Mouse (Mus musculus): ENCODE measurements around the gene Mettl24. TPM values are rescaled to one million over a fixed set of nuclear protein-coding genes. Genes with fewer than 3 reads are reported as not detected.
A peak's percentile ranks its signal among the peaks of the same experiment; 100 is the strongest.
"Not testable (repeated sequence)": the region's sequence is repeated elsewhere in the genome, so short reads cannot be mapped to it uniquely, and the experiment has no call there.

The Mettl24 gene
- polyA plus RNA-seq, 1 experiment, result 0.62 TPM

- WGBS, result 84% methylated on average over 2 of the region's 2 CpGs
- H3K4me1 ChIP-seq (ENCODE audit: control insufficient read depth, insufficient read depth, low read length), result no peaks in the 10 kb centered on the region
- H3K27me3 ChIP-seq (ENCODE audit: control insufficient read depth, insufficient read depth, low read length), result no peaks in the 10 kb centered on the region
- DNase-seq, result no peak
- H3K27ac ChIP-seq (ENCODE audit: insufficient read depth, low read length), result no peak overlapping the region
- H3K4me3 ChIP-seq (replicated peaks; ENCODE audit: insufficient read depth, low read depth, low read length), result no peak overlapping the region
- TF ChIP-seq CTCF (IDR thresholded peaks at IDR 0.05; ENCODE audit: borderline replicate concordance, insufficient read depth, low read depth, low read length) (no peak), POLR2A (IDR thresholded peaks at IDR 0.05; ENCODE audit: borderline replicate concordance, insufficient read depth, low read length) (no peak)
Observed at GRCm38 (mm10) chr10:40777171-40777570, 94.1 kb downstream of the Mettl24 start.

- Histone ChIP-seq H3K27ac (ENCODE audit: insufficient read depth, low read length) (no peak overlapping the region), H3K4me3 (replicated peaks; ENCODE audit: insufficient read depth, low read depth, low read length) (no peak overlapping the region), H3K4me1 (ENCODE audit: control insufficient read depth, insufficient read depth, low read length) (no peaks in the 10 kb centered on the region), H3K27me3 (ENCODE audit: control insufficient read depth, insufficient read depth, low read length) (no peaks in the 10 kb centered on the region)
- TF ChIP-seq CTCF (IDR thresholded peaks at IDR 0.05; ENCODE audit: borderline replicate concordance, insufficient read depth, low read depth, low read length) (no peak), POLR2A (IDR thresholded peaks at IDR 0.05; ENCODE audit: borderline replicate concordance, insufficient read depth, low read length) (no peak)
- no peak for DNase-seq
- 74% methylated on average over 4 of the region's 4 CpGs for WGBS
Observed at GRCm38 (mm10) chr10:40778472-40778871, 95.4 kb downstream of the Mettl24 start.

DNA sequence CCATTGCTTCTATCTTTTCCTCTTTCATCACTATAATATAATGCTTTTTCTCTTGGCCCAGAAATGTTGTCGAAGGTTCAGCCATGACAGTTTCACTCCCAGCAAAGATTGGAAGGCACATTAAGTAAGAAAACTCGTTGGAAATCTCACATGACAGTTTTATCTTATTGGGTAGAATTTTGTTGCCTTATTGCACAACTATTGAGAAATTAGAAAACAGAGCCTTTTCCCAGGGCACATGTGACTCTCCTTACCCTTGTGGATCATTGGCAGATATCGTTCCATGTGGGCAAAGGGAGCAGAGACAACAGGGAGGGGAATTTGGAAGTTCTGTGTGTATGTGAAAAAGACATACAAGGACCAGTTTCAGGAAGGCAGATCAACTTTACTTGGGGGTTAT, 107.3 kb downstream of the Mettl24 start:
- Histone ChIP-seq H3K27ac (ENCODE audit: insufficient read depth, low read length) (no peak overlapping the region), H3K4me1 (ENCODE audit: control insufficient read depth, insufficient read depth, low read length) (no peaks in the 10 kb centered on the region), H3K27me3 (ENCODE audit: control insufficient read depth, insufficient read depth, low read length) (no peaks in the 10 kb centered on the region), H3K4me3 (replicated peaks; ENCODE audit: insufficient read depth, low read depth, low read length) (no peak overlapping the region)
- TF ChIP-seq POLR2A (IDR thresholded peaks at IDR 0.05; ENCODE audit: borderline replicate concordance, insufficient read depth, low read length) (no peak), CTCF (IDR thresholded peaks at IDR 0.05; ENCODE audit: borderline replicate concordance, insufficient read depth, low read depth, low read length) (no peak)
- 75% methylated on average over 3 of the region's 3 CpGs for WGBS
- DNase-seq, result no peak

DNA sequence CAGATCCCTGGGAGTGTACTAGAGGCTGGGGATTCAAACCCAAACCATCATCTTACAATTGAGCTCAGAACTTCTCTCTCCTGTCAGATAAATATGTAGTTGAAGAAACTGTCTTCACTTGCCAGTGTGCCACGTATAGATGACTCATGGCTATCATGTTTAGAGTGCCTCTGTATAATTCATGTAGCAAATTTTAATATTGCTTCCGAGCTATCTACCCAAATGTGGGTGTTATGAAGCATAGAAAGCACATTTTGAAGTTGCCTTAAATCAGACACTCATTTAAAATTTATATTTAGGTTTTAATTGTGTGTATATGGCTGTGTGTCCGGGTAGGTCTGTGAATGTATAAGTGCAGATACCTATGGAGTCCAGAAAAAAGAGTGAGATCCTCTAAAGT, 109.0 kb downstream of the Mettl24 start:
- no peak for DNase-seq
- no peaks in the 10 kb centered on the region for H3K27me3 ChIP-seq (ENCODE audit: control insufficient read depth, insufficient read depth, low read length)
- no peak overlapping the region for H3K27ac ChIP-seq (ENCODE audit: insufficient read depth, low read length)
- no peak overlapping the region for H3K4me3 ChIP-seq (replicated peaks; ENCODE audit: insufficient read depth, low read depth, low read length)
- 82% methylated on average over 3 of the region's 3 CpGs for WGBS
- no peaks in the 10 kb centered on the region for H3K4me1 ChIP-seq (ENCODE audit: control insufficient read depth, insufficient read depth, low read length)
- TF ChIP-seq CTCF (IDR thresholded peaks at IDR 0.05; ENCODE audit: borderline replicate concordance, insufficient read depth, low read depth, low read length) (no peak), POLR2A (IDR thresholded peaks at IDR 0.05; ENCODE audit: borderline replicate concordance, insufficient read depth, low read length) (no peak)

DNA sequence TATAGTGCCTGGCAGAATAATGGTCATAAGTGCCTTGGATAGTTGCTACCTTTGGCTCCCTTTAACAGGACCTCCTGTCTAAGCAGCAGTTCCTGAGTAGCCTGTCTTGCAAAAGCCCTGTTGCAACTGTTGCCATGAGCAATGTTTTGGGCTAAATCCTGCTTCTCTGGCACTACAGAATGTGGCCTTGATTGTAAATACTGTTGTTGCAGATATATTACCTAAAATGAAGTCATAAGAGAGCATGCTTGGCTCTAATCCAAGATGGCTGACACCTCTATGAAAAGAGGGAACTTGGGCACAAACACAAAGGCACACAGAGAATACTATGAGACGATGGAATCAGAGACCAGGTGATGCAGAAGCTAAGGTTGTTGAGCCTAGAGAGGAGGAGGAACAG, 122.1 kb downstream of the Mettl24 start:
- Histone ChIP-seq H3K27ac (ENCODE audit: insufficient read depth, low read length) (no peak overlapping the region), H3K27me3 (ENCODE audit: control insufficient read depth, insufficient read depth, low read length) (no peaks in the 10 kb centered on the region), H3K4me1 (ENCODE audit: control insufficient read depth, insufficient read depth, low read length) (no peaks in the 10 kb centered on the region), H3K4me3 (replicated peaks; ENCODE audit: insufficient read depth, low read depth, low read length) (no peak overlapping the region)
- DNase-seq, result no peak
- no peak for TF ChIP-seq POLR2A (IDR thresholded peaks at IDR 0.05; ENCODE audit: borderline replicate concordance, insufficient read depth, low read length)
- no peak for TF ChIP-seq CTCF (IDR thresholded peaks at IDR 0.05; ENCODE audit: borderline replicate concordance, insufficient read depth, low read depth, low read length)
- 31% methylated on average over 1 of the region's 1 CpGs for WGBS

GRCm38 (mm10) chr10:40806221-40806620, 123.1 kb downstream of the Mettl24 start:
- DNase-seq, result no peak
- no peak overlapping the region for H3K27ac ChIP-seq (ENCODE audit: insufficient read depth, low read length)
- TF ChIP-seq CTCF (IDR thresholded peaks at IDR 0.05; ENCODE audit: borderline replicate concordance, insufficient read depth, low read depth, low read length) (no peak), POLR2A (IDR thresholded peaks at IDR 0.05; ENCODE audit: borderline replicate concordance, insufficient read depth, low read length) (no peak)
- H3K4me3 ChIP-seq (replicated peaks; ENCODE audit: insufficient read depth, low read depth, low read length), result no peak overlapping the region
- 88% methylated on average over 4 of the region's 4 CpGs for WGBS
- H3K27me3 ChIP-seq (ENCODE audit: control insufficient read depth, insufficient read depth, low read length), result no peaks in the 10 kb centered on the region
- H3K4me1 ChIP-seq (ENCODE audit: control insufficient read depth, insufficient read depth, low read length), result no peaks in the 10 kb centered on the region

GRCm38 (mm10) chr10:40809411-40809910, 126.4 kb downstream of the Mettl24 start:
- 37% methylated on average over 5 of the region's 5 CpGs for WGBS
- H3K27me3 ChIP-seq (ENCODE audit: control insufficient read depth, insufficient read depth, low read length); H3K4me1 ChIP-seq (ENCODE audit: control insufficient read depth, insufficient read depth, low read length); DNase-seq; H3K4me3 ChIP-seq (replicated peaks; ENCODE audit: insufficient read depth, low read depth, low read length); H3K27ac ChIP-seq (ENCODE audit: insufficient read depth, low read length): not testable (repeated sequence)

GRCm38 (mm10) chr10:40813627-40814026, 130.5 kb downstream of the Mettl24 start:
- Histone ChIP-seq H3K27ac (ENCODE audit: insufficient read depth, low read length) (no peak overlapping the region), H3K27me3 (ENCODE audit: control insufficient read depth, insufficient read depth, low read length) (no peaks in the 10 kb centered on the region), H3K4me3 (replicated peaks; ENCODE audit: insufficient read depth, low read depth, low read length) (no peak overlapping the region), H3K4me1 (ENCODE audit: control insufficient read depth, insufficient read depth, low read length) (no peaks in the 10 kb centered on the region)
- DNase-seq, result no peak
- 63% methylated on average over 4 of the region's 4 CpGs for WGBS
- TF ChIP-seq CTCF (IDR thresholded peaks at IDR 0.05; ENCODE audit: borderline replicate concordance, insufficient read depth, low read depth, low read length), result peak; percentile 34; the same call in 1 of the 2 replicates
- no peak for TF ChIP-seq POLR2A (IDR thresholded peaks at IDR 0.05; ENCODE audit: borderline replicate concordance, insufficient read depth, low read length)

Measured in cerebellum, adult 2 months (tissue).